Mouse (Mus musculus) WW6 (cell line): Measurements from ENCODE around the gene Rundc1.
A peak's percentile ranks its signal among the peaks of the same experiment; 100 is the strongest.
"Not testable (repeated sequence)": the region's sequence is repeated elsewhere in the genome, so short reads cannot be mapped to it uniquely, and the experiment has no call there.

Experiments
- DNase-seq: peaks from one replicate; pipeline ENCODE4 v3.0.0-alpha.2; 2013; ENCODE audit warnings: low read depth, low spot score

Rundc1 gene

DNA sequence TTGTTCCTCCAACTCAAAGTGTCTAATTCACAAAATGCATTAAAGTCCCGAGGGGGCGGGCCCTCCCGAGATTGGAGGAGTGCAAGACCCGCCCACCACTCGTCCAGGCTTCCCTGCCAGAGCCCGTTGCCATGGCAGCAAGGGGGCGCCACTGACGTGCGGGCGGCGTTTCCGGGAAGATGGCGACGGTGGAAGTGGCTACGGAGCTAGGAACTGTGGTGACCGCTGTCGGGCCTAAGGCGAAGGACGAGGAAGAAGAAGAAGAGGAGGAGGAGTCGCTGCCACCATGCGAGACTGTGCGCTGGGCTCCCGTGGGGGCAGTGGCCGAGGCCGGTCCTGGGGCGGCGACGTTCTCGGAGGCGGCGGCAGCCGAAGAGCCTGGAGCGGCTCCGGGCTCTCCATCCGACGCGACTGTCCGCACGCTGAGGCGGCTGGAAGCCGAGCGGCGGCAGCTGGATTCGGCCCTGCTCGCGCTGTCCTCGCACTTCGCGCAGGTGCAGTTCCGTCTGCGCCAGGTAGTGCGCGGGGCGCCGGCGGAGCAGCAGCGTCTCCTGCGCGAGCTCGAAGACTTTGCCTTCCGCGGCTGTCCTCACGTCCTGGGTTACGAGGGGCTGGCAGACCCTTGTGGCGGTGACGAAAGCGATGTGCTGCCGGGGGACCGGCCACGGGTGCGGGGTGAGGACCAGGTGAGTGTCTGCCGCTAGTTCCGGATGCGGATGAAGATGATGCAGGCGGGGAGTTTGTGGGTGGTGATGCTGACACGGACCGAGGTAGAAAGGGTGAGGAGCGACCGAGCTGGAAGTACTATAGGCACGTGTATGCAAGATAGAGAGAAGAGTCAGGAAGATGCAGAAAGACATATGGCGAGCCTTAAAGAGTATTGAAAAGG lies at the start of gene Rundc1, which contains the start of gene Ptges3l:
Rundc1 (plus strand) TSS at position 161 of the 889 bp plus-strand sequence.
Ptges3l (minus strand) TSS at position 409 of the 889 bp plus-strand sequence.
- peak; percentile 93 for DNase-seq

DNA sequence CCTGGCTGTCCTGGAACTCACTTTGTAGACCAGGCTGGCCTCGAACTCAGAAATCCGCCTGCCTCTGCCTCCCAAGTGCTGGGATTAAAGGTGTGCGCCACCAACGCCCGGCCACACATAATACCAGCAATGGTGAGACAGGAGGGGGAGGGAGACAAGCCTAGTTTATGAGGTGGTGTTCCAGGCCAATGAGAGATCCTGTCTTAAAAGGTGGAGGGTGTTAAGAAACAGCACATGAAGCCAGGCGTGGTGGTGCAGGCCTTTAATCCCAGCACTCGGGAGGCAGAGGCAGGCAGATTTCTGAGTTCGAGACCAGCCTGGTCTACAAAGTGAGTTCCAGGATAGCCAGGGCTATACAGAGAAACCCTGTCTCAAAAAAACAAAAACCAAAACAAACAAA lies 46.7 kb upstream of the Rundc1 start:
- DNase-seq: not testable (repeated sequence)

DNA sequence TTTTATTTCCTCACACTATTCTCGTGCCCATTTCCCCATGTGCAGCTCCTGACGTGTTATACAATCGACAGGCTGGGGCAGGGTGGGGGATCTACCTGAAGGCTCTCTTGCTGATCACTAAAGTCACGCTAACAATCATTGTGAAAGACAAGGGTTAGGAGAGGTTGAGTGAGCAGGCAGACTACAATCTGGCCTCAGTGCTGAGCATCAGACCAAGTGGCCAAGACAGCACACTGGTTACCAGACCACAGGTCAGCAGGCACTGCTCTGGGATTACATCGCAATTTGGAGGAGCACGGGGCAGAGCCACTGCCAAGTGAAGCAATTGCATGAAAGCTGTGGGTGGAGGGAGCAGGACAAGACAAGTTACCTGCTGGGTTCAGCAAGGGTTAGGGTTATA lies 46.0 kb upstream of the Rundc1 start:
- DNase-seq: no peak

DNA sequence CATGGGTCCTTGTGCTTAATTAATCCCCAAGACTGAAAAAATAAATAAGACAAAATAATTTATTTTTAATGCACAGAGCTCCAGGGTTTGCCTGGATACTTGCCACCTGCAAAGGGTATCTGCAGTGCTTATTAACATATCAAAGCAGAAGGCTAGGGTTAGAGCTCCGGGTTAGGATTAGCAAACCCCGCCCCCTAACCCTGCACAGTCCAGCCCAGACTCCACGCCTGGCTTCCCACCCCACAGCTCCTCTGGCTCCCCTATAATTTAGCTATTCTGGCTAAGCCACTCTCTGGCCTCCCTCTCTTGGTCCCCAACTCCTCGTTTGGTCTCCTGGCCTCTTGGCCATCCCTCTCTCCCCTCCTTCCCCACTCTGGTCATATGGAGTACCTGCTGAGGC lies 43.1 kb upstream of the Rundc1 start:
- DNase-seq: peak; percentile 31

DNA sequence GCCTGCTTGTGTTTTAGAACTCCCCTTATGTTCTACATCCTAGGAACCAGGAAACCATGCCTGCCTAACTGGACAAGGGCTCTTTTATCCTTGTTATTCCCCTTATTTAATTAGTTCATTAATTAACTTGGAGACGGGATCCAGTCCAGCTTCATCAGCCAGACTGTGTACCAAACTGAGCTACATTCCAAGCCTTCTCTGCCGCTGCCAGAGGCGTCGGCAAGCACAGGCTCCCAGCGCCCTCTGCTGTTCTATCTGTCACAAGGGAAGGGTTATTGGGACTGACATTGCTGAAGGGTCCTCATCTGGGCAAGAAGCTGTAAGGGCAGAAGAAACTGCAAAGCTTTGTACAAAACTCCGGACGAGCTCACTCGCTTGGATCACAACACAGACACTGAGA lies 29.8 kb upstream of the Rundc1 start:
- DNase-seq: peak; percentile 61

DNA sequence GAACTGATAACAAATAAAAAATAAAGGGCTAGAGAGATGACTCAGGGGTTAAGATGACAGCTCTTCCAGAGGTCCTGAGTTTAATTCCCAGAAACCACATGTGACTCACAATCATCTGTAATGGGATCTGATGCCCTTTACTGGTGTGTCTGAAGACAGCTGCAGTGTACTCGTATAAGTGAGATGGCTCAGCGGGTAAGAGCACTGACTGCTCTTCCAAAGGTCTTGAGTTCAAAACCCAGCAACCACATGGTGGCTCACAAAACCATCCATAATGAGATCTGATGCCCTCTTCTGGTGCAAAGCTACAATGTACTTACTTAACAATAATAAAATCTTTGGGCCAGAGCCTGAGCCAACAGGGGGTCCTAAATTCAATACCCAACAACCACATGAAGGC lies 9.6 kb upstream of the Rundc1 start:
- no peak for DNase-seq

DNA sequence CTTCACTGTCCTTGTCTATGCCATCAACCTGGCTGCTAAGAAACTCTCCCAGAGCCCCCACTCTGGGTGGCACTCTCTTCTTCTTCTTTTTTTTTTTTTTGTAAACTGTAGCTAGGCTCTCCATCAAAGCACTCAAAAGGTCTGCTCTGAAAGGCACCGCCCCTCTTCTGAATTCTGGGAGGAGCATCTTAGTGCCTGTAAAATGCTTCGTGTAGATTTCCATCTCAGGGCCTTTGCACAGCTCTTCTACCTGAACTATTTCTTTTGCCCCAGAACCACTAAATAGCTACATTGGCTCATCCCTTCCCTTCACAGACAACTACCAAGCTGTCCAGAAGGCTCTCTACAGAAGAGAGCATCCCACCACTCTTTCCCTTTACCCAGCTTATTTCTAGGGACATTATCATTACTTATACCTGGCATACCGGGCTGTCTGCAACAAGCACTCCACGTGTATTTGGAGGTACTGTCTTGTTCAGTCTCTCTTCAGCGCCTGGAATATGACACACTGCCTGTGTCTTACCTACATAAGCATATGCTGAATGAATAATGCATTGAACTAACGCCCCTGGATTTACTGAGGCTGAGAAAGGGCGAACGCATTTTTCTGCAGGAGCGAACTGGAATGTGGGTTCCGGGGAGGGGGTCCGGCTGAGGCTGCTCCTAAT lies 8.3 kb upstream of the Rundc1 start:
- no peak for DNase-seq

DNA sequence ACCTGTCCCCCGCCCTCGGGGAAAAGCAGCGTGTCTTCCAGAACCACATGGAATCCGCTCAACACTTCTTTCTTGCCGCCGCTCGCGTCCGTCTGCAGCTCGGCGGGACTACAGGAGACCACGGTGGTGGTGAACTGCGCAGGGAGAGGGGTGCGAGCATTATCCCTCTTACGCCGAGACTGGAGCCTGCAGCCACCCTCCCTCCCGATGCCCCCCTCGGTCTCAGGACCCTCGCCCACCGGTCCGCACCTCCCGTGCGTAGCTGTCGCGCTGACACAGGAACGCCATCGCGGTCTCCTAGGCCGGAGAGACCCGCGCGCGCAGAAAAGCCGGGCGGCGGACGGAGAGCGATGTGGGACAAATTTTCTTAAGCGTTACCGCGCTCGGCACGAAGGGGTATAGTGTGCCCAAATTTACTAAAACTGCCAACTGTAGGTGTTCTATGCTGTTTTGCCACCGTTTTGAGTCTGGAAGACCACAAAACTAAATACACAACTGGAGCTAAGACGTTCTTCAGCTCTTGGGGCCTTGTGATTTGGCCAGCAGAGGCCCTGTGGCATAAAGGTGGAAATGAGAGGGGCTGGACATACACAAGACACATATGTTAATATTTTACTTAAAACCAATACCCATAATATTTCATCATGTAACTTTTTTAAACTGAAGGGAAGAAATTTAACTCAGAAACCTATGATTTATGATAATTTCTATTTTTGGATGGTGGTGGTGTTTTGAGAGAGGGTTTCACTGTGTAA lies 7.6 kb upstream of the Rundc1 start, which contains the start of gene Aarsd1:
Aarsd1 (minus strand) TSS at position 515 of the 755 bp plus-strand sequence.
- DNase-seq: no peak

DNA sequence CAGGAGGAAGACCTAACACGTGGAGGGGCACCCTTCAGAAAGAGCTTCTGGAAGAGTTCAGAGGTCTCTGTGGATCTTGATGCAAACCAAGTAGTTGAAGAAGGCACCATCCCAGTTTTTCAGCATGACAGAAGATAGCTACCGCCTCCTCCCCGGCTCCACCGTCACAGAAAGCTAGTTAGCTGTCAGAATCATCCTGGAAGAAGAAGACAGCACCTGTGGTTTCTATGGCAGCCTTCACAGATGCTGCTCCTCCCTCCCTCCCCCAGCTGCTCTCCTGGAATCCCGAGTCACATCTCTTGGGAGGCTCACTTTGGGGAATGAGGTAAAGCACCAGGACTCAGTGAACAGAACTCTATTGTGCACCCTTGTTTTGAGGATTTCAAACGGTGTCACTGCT lies 5.9 kb upstream of the Rundc1 start:
- no peak for DNase-seq

DNA sequence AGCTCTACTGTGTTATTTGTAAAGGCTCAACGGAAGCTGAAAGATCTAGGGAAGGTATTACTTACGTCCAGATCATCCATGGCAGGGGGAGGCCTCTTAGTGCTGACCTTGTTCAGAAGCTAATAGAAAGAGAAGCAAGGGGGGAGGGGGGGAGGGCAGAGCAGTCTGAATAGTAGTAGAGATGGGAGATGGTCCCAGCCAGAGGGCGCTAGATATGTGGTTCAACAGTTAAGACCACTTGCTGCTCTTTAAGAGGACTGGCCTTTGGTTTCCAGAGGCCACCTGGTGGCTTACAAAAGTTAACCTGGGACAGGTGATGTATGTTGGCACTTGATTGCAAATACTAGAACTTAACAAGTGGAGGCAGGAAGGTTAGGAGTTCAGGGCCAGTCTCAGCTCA lies 5.3 kb upstream of the Rundc1 start:
- DNase-seq: no peak

DNA sequence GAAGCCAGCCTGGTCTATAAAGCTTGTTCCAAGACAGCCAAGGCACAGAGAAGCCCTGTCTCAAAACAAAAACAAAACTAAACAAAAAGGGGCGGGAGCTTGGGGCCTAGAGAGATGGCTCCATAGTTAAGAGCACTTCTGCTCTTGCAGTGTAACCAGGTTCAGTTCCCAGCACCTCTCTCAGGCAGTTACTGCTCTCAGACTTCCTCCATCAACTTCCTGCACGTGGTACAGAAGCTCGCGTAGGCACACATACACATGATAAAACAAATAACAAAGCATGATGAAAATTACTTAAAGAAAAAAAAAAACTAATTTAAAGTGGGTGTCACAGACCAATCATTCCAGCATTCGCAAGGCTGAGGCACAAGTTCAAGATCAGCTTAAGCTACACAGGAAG lies 4.7 kb upstream of the Rundc1 start:
- no peak for DNase-seq

DNA sequence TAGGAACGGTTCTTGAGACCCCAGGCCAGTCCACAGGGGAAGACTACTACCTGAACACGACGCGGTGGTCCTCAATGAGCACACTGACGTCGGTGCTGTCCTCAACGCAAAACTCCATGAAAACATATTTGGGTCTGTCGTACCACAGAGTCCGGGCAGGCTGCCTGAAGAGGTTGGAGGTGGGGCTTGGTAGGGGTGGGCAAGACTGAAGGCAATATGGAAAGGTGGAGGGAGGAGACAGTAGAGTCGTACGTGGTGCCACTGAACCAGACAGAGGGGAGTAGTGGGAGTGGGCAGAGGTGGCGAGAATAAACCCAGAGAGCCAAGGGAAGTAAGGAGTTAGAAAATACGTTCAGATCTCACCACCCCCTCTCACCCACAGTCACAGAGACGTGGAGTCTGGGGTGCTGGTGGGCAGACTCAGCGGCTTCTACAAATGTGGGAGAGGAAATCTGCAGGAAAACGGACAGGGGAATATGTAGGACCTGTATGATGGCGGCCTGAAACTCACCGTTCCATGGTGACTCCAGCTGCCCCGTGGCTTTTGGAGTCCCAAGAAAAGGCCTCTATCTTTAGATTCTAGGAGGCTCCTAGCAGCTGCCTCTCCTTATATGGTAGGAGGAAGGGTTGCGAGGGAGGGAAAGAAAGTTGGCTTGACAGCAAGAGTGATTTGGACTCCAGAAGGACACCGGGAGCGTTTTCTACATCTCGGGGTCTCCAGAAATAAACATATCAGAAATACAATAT lies 607 bp upstream of the Rundc1 start, which contains the start of gene Gm27029:
Gm27029 (minus strand) TSS at position 692 of the 747 bp plus-strand sequence.
- no peak for DNase-seq

DNA sequence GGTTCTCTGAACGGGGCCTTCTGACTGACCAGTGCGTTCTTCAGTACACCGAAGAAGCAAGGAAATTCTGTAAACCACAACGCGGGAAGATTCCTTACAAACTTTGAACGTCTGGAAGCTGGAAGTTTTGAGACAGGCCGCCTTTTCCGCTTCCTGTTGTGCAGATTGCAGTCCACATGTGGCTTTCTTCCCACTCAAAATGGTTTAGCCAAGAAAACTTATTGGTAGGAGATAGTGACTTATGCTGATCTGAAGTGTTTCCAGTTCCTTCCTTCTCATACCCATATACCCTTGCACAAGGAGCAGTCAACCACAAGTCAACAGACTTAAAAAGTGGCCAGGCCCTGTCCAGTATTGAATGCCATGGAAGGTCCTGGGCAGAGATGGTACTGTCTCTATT lies 1.3 kb downstream of the Rundc1 start:
- no peak for DNase-seq

DNA sequence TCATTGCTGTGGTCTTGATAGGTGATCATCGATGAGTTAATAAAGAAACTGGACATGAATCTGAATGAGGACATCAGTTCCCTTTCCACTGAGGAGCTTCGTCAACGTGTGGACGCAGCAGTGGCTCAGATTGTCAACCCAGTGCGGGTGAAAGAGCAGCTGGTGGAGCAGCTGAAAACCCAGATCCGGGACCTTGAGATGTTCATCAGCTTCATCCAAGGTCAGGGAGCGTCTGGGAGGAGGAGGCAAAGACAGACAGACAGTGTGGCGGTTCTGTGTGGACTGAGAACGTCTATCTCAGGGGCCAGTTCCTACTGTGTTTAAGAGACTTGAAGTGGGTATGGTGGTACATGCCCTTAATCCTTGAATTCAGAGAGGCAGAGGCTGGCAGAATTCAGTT lies 6.4 kb downstream of the Rundc1 start:
- DNase-seq: no peak

DNA sequence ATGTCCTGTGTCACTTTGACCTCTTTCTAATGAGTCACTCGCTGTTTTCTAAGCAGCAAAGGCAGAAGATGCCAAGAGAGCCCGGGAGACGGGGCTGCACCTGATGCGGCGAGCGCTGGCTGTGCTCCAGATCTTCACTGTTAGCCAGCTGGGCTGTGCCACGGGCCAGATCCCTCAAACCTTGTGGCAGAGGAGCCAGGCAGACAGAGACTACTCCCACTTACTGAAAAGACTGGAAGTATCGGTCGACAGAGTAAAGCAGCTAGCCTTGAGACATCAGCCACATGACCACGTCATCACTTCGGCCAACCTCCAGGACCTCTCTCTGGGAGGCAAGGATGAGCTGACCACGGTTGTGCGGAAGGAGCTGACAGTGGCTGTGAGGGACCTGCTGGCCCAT lies 8.5 kb downstream of the Rundc1 start:
- DNase-seq: no peak

DNA sequence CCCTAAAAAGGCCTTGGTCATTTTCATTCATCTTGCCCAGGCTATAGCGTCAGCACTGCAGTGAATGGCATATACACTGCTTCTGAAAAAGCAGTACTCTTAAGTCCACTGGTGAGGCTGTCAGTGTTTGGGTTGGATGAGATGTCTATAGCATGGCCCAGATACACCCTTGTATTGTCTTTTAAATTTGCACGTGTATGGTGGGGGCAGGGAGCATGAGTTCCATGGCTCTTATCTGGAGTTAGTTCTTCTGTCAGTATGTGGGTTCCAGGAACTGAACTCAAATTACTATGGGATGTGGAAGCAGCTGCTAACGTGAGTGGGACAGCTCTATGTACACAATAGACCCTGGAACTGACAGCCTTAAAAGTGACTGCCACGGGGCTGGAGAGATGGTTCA lies 10.9 kb downstream of the Rundc1 start:
- no peak for DNase-seq

DNA sequence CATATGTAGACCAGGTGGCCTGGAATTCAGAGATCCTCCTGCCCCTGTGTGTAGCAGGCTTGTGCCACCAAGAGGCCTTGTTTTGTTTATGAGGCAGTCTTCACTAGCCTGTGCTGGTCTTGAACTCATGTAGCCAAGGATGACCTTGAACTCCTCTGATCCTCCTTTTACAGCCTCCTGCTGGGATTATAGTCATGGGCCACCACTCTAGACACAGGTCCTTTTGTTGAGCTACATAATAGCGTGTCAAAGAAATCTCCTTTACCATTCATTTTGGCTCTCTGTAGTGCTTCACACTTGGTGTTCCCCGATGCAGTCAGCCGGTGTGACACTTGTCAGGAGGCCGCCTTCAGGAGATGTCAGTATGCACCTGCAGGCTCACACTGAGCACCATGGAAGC lies 12.0 kb downstream of the Rundc1 start:
- no peak for DNase-seq

DNA sequence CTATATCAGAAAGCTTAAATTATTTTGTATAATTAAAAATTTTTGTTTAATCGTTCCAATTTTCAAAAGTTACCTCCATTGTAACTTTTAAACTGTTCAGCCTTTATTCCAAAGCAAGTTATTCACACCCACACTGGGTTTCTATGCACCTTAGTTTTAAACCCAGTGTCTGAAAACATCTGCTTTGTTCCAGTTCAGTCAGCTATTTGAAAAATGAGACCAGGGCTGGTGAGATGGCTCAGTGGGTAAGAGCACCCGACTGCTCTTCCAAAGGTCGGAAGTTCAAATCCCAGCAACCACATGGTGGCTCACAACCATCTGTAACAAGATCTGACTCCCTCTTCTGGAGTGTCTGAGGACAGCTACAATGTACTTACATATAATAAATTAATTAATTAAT lies 13.1 kb downstream of the Rundc1 start:
- DNase-seq: not testable (repeated sequence)

DNA sequence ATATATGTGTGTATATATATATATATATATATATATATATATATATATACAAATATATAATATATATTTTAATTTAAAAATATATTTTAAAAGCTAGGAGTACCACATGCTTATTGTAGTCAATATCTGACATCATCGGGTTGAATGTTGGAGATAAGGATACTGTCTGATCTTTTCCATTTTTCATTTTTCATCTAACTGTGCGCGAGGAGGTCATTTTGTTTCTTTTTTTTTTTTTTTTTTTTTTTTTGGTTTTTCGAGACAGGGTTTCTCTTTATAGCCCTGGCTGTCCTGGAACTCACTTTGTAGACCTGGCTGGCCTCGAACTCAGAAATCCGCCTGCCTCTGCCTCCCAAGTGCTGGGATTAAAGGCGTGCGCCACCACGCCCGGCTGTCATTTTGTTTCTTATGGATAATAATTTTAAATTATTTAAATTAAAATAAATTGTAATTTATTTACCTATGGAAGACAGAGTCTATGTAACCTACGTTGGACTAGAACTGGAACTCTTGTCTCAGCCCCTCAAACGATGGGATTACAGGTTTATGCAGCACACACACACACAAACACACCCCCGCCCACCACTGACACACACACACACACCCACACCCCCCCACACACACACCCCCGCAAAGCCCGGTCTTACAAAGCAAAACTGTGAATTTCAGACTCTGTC lies 16.7 kb downstream of the Rundc1 start:
- not testable (repeated sequence) for DNase-seq

DNA sequence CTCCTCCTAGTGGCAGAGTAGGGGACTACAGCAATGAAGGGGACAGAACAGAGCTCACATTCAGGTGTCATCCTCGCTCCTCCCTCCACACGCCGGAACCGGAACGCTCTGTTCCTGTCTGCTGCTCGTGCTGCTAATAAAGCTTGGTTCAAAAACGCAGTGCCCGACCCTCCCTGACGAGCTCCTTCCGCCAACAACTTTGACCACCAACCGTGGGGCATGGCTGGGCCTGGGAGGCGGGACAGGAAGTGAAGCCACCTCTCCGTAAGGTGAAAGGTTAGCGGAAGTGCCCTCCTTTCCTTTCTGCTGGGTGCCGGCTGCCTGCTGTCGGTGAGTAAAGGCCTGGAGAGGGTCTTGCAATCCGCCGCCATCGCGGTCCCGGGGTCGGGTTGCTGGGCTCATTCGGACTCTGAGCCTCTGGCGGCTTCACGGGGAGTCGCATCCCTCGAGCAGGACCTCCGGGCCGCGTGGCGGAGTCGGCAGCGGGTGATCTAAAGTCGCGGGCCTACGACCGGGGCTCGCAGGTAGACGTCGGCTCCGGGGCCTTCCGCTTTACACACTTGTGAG lies 17.3 kb downstream of the Rundc1 start, which contains the start of gene Rpl27:
Rpl27 (plus strand) TSS at position 172 of the 567 bp plus-strand sequence.
- DNase-seq: peak; percentile 100
